Mouse (Mus musculus) lung, adult 2 months (tissue): ENCODE data around the gene Csrp2.

Experiments
- CTCF ChIP-seq: fragments of 200-500 bp; IDR thresholded peaks from 2 replicates; pipeline ENCODE4 v1.5.1; 2011; ENCODE audit warnings: mild to moderate bottlenecking, low read length, control low read depth; ENCODE audit not compliant: insufficient read depth
- POLR2A ChIP-seq: fragments of 200-500 bp; IDR thresholded peaks from 2 replicates; pipeline ENCODE4 v1.6.1; 2011; ENCODE audit warnings: low read depth, mild to moderate bottlenecking, control low read depth, low read length, borderline replicate concordance; ENCODE audit errors: extremely low read depth

DNA sequence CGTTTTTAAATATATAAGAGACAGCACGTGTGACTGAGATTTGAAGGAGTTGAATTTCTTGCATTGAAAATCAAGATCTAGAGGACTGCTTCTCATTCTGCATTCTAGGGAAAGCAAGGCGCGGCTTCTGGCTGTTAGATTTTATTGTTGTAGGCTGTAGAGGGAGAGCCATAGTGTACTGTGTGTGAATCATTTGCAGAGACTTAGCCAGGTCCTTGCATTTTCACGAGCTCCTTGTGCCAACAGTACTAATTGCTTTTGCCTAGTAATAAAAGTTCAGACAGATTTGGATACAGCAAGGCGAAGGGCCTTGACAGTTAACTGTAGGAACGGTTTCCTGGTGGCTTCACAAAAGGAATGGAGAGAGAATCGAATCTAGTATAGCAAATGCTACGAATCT is 3.0 kb downstream of the Csrp2 start:
- no peak for TF ChIP-seq CTCF
- no peak for TF ChIP-seq POLR2A
